Mouse (Mus musculus) spleen, postnatal 10 days (tissue): ENCODE data around the gene Mbtd1.

Experiments used
- DNase-seq, 2 experiments: peaks; one replicate each; pipeline ENCODE4 v3.0.0; 2021 to 2022; ENCODE audit warnings: low spot score in 2 of 2

The Mbtd1 gene

DNA sequence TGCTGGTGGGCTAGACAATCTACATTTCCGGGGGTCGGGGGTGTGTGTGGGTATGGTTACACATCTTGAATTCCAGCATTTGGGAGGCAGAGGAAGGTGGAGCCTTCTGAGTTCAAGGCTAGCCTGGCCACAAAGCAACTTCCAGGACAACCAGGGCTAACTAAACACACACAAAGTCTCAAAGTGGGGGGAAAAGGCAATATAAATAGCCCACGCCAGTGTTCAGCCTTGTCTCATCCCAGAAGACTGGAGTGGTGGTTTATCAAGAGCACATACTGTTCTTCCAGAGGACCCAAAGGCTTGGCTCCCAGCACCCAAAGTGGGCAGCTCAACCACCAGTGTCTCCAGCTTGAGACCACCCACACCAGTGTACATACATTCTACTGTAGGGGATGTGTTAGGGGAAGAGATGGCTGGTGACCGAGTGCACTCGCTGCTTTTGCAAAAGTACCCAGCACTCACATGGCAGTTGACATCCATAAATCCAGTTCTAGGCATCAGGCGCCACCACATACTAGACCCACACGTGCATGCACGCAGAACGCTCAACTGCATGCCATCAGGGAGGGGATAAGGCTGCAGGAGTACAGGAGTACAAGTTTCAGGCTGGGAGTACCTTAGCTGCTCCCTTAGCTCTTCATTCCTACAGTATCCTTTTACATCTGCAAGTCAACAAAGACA lies 63.4 kb downstream of the Mbtd1 start:
- no peak for DNase-seq

DNA sequence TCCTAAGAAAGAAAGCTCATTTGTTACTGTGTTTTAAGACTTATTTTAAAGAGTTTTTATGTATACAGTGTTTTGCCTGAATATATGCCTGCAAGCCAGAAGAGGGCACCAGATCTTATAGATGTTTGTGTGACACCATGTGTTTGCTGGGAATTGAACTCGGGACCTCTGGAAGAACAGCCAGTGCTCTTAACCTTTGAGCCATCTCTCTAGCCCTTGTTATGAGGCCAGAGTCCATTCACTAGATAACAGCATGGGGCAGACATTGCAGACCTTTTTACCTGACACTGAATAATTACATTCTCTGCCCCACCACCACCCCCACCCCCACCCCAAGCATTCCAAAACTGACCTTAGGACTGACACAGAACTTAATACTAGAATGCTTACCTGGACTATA lies 64.4 kb downstream of the Mbtd1 start:
- no peak for DNase-seq

GRCm38 (mm10) chr11:93952376-93952775 lies 66.7 kb downstream of the Mbtd1 start:
- no peak for DNase-seq

DNA sequence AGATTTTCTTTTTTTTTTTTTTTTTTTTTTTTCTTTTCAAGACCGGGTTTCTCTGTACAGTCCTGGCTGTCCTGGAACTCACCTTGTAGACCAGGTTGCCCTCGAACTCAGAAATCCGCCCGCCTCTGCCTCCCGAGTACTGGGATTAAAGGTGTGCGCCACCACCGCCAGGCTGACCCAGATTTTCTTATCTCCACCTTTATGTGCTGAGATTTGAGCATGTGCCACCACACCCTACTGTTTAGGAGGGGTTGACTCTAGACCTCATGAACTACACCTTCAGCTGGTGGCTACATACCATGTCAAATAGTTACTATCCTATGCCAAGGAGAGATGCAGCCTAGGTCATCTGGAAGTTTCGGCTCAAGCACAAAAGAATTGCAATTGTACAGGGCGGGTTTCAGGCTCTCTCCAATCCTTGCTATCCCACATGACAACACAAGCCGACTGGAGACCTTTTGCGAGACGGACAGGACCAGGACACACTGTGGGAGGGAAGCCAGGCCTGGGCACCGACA lies 69.1 kb downstream of the Mbtd1 start:
- DNase-seq = no peak

DNA sequence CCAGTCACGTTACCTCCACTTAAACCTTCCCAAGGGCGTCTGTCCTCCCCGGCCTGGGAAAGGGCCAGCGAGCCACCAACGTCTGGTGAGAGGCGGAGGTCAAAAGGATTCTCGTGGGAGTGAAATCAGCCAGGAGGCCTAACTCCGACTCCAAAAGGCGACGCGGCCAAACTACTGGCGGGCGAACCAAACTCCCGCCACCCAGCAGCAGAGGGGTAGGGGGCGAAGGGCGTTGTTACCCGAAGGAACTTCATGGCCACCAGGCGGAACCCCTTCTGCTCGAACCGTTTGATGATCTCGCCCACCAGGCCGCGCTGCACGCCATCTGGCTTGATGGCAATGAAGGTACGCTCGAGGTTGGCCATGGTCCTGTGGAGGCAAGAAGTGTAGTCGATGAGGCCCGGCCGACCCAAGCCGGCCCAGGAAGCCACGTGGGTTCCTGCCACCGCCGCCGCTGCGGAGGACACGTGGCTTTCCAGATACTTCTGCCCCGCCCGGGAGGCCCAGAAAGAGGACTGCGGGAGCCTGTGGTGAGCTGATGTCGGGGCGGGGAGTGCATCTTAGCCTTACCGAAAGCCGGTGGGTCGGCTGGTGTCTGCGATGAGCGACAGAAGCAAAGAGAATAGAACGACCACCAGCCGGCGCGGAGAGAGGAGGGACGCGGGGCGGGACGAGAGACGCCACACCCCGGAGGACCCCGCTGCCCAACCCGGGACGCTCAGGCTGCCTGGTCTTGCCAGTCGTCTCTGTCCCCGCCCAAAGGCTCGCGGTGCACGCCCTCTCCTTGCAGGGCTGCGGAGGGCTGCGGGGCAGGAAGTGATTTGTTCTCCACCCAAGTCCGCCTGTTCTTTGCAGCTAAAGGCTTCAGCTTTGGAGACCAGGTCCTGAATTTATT lies 69.9 kb downstream of the Mbtd1 start:
- DNase-seq = peak; percentile 73 to 90

- no peak for DNase-seq
Observed at GRCm38 (mm10) chr11:93956159-93956558, 70.5 kb downstream of the Mbtd1 start, which contains the start of gene Nme2. Gene Nme2 (minus strand): TSS chr11:93956259.

GRCm38 (mm10) chr11:93957031-93957555 lies 71.4 kb downstream of the Mbtd1 start:
- no peak for DNase-seq

GRCm38 (mm10) chr11:93957746-93958145 lies 72.1 kb downstream of the Mbtd1 start:
- DNase-seq = no peak

GRCm38 (mm10) chr11:93961482-93961881 lies 75.8 kb downstream of the Mbtd1 start:
- no peak for DNase-seq

DNA sequence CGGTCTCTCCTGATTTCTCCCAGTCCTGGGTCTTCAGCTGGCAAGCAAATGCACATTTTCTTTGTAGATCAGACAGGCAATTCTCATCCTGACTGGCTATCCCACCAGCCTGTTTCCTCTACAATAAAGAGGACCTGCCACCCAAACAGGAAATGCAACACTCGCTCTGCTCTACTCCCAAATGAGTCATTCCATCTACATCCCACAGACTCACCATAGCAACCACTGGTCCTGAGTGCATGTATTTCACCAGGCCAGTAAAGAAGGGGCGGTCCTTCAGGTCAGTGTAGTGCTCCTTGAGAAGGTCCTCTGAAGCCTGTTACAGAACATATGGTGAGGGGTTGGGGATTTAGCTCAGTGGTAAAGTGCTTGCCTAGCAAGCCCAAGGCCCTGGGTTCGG lies 77.4 kb downstream of the Mbtd1 start:
- DNase-seq = no peak

DNA sequence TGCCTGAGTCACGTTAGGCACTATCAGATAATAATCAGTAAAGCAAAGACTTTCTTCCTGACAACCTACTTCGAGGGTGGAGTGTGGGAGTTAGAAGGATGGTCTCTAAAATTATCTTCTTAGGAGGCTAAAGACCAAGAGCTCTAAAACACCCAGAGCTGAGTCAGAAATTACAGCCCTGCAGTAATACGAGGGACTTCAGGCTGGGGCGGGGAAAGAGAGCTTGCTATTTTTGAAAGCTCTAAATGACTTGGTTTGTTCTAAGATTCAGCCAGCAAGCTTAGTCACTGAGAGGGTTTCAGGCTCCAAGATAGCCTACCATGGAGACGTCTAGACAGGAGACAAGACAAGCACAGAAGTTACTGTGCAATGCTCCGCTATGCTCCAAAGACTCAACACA lies 79.7 kb downstream of the Mbtd1 start:
- no peak for DNase-seq

DNA sequence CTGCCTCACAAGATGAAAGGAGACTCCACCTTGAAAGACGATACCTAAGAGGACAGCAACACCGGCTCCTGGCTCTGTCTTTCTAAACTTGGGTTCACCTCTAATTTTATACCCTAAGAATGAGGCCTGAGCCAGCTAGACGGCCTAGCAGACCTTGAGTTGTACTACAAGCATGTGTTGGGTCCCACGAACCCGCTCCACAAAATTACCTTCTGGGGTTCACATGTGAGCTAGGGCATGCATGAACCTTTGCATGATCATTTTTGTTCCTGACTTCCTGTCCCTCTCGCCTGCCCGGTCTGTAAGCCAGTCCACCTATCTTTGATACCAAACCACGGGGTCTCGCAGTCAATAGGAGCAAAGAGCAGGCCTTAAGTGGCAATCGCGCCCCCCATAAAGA lies 81.7 kb downstream of the Mbtd1 start:
- peak in 1 of 2 experiments; percentile 14 for DNase-seq

DNA sequence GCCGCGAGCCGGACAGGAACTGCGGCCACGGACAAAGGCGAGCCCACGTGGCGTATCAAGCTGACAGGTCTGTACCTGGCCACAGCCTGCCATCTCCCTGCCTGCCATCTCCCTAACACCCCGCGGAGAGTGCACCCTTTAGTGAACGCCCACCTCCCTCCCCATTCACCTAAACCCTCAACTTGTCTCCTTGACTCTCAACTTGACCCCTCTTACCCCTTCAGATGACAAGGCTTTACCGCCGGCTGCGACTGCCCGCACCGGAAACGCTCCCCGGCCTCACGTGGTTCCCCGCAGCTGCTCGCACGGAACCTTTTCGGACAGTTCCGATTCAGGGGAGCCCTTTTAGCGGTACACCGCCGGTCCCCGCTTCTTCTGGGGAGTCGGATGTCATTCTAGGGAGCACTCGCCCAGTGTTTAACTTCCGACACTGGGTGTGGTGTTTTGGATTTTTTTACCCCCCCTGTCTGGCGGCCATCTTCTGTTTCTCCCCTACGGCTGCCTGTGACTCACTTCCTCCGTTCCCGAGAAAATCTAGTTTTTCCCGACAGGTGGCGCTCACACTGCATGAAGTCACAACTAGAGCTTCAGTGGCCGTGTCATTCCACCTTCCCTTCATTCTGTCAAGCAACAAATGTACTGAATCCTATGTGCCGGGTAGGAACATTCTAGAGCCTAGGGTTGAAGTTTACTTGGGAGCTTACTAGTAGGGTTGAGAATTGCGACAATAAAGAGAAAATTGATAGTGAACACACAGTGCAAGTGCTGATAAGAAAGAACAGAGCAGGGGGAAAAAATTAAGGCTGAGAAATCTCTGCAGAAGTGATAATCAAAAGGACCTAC lies 82.6 kb downstream of the Mbtd1 start, which contains the start of the genes Gm20390 and Nme1:
TSS of gene Gm20390 (minus strand) at position 289 of the 843 bp plus-strand sequence.
TSS of gene Nme1 (minus strand) at position 517 of the 843 bp plus-strand sequence.
- DNase-seq = peak; percentile 95 to 96

GRCm38 (mm10) chr11:93968848-93969128 lies 83.1 kb downstream of the Mbtd1 start:
- DNase-seq = no peak

- no peak for DNase-seq
Observed at GRCm38 (mm10) chr11:93969171-93969570, 83.5 kb downstream of the Mbtd1 start.

GRCm38 (mm10) chr11:93969799-93970198 lies 84.1 kb downstream of the Mbtd1 start:
- no peak for DNase-seq

- DNase-seq = no peak
Observed at GRCm38 (mm10) chr11:93972951-93973350, 87.3 kb downstream of the Mbtd1 start.

GRCm38 (mm10) chr11:93979502-93980049 lies 93.9 kb downstream of the Mbtd1 start:
- DNase-seq = no peak

DNA sequence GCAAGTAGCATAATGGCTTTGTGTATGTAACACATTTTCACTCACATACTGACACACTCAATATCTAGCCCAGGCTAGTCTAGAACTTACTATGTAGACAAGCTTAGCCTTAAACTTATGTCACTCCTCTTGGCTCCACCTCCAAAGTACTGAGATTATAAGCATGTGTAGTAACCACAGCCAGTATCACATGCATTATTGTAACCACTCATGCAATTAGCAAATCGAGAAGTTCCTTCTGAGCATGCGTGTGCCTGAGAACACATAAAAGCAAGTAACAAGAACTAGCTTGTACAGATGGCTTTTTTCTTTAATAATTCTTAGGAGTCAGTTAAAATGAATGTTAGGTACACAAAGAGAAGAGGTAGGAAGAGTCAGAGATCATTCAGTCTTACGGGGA lies 99.0 kb downstream of the Mbtd1 start:
- DNase-seq = no peak

- DNase-seq = no peak
Observed at GRCm38 (mm10) chr11:93985265-93985664, 99.6 kb downstream of the Mbtd1 start.

GRCm38 (mm10) chr11:93986298-93986697 lies 100.6 kb downstream of the Mbtd1 start:
- DNase-seq = no peak
